Mouse (Mus musculus): ENCODE measurements around the gene Atp8a1. TPM values are rescaled to one million over a fixed set of nuclear protein-coding genes. Genes with fewer than 3 reads are reported as not detected.

The Atp8a1 gene
- polyA plus RNA-seq, 1 experiment from 2014 or later = 26.9 TPM

- Histone ChIP-seq H3K36me3 (ENCODE audit: control insufficient read depth, insufficient read depth, low read length) (no peaks in the 10 kb centered on the region), H3K4me1 (ENCODE audit: control insufficient read depth, insufficient read depth, low read length) (peaks cover 10% of the 10 kb centered on the region; the same call in 1 of the 2 replicates), H3K9me3 (ENCODE audit: control insufficient read depth, low read length) (no peaks in the 10 kb centered on the region), H3K27ac (ENCODE audit: low read depth, low read length) (no peak overlapping the region), H3K27me3 (ENCODE audit: control insufficient read depth, insufficient read depth, low read length) (0 out of 2 replicates have a peak, but pooled peaks cover 3% of the 10 kb centered on the region), H3K9ac (ENCODE audit: low read length) (no peak overlapping the region), H3K4me3 (ENCODE audit: low read depth, low read length) (no peak overlapping the region), H3K4me2 (ENCODE audit: low read depth) (no peak overlapping the region)
- peak; percentile 51; the same call in 1 of the 2 replicates for ATAC-seq (ENCODE audit: insufficient read depth, low FRiP score, low TSS enrichment)
- 12% methylated on average over 13 of the region's 13 CpGs for WGBS
- peak; percentile 34 for DNase-seq (ENCODE audit: low spot score)
Observed at GRCm38 (mm10) chr5:67656821-67657259, 190.4 kb downstream of the Atp8a1 start.

GRCm38 (mm10) chr5:67655696-67656519, 191.3 kb downstream of the Atp8a1 start:
- Histone ChIP-seq H3K9me3 (ENCODE audit: control insufficient read depth, low read length) (no peaks in the 10 kb centered on the region), H3K27me3 (ENCODE audit: control insufficient read depth, insufficient read depth, low read length) (0 out of 2 replicates have a peak, but pooled peaks cover 3% of the 10 kb centered on the region), H3K4me2 (ENCODE audit: low read depth) (no peak overlapping the region), H3K9ac (ENCODE audit: low read length) (no peak overlapping the region), H3K4me1 (ENCODE audit: control insufficient read depth, insufficient read depth, low read length) (peaks cover 10% of the 10 kb centered on the region; the same call in 1 of the 2 replicates), H3K27ac (ENCODE audit: low read depth, low read length) (0 out of 2 replicates have a peak overlapping the region, but pooled peaks have one; percentile 35), H3K36me3 (ENCODE audit: control insufficient read depth, insufficient read depth, low read length) (no peaks in the 10 kb centered on the region), H3K4me3 (ENCODE audit: low read depth, low read length) (no peak overlapping the region)
- ATAC-seq (ENCODE audit: insufficient read depth, low FRiP score, low TSS enrichment) = no peak
- DNase-seq (ENCODE audit: low spot score) = no peak
- whole genome bisulfite sequencing = 32% methylated on average over 14 of the region's 14 CpGs

DNA sequence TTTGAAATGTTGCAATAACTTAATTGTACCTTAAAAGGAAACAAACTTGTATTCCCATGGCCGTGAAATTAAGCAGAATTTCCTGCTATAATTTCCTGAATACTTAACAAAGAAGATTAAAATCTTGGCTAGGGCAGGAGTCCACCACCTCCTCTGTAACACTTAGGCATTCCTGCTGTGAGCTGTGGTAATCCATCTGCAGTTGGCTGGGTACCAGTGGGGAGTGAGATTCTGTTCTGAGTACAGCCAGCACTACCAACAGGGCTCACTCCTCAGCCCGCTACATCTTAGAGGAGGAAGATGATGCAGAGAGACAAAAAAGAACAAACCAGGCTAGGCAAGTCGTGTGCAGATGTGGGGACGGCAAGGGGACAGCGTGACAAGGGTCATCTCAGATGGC, 192.7 kb downstream of the Atp8a1 start:
- Histone ChIP-seq H3K27ac (ENCODE audit: low read depth, low read length) (no peak overlapping the region), H3K9ac (ENCODE audit: low read length) (no peak overlapping the region), H3K4me1 (ENCODE audit: control insufficient read depth, insufficient read depth, low read length) (peaks cover 10% of the 10 kb centered on the region; the same call in 1 of the 2 replicates), H3K4me3 (ENCODE audit: low read depth, low read length) (no peak overlapping the region), H3K4me2 (ENCODE audit: low read depth) (no peak overlapping the region), H3K27me3 (ENCODE audit: control insufficient read depth, insufficient read depth, low read length) (no peaks in the 10 kb centered on the region), H3K9me3 (ENCODE audit: control insufficient read depth, low read length) (no peaks in the 10 kb centered on the region), H3K36me3 (ENCODE audit: control insufficient read depth, insufficient read depth, low read length) (no peaks in the 10 kb centered on the region)
- ATAC-seq (ENCODE audit: insufficient read depth, low FRiP score, low TSS enrichment) (no peak), DNase-seq (ENCODE audit: low spot score) (no peak)
- WGBS = 72% methylated on average over 5 of the region's 5 CpGs

GRCm38 (mm10) chr5:67653543-67653942, 193.7 kb downstream of the Atp8a1 start:
- Histone ChIP-seq H3K9me3 (ENCODE audit: control insufficient read depth, low read length) (no peaks in the 10 kb centered on the region), H3K9ac (ENCODE audit: low read length) (no peak overlapping the region), H3K4me2 (ENCODE audit: low read depth) (no peak overlapping the region), H3K27me3 (ENCODE audit: control insufficient read depth, insufficient read depth, low read length) (no peaks in the 10 kb centered on the region), H3K4me1 (ENCODE audit: control insufficient read depth, insufficient read depth, low read length) (peaks cover 10% of the 10 kb centered on the region; the same call in 1 of the 2 replicates), H3K27ac (ENCODE audit: low read depth, low read length) (no peak overlapping the region), H3K36me3 (ENCODE audit: control insufficient read depth, insufficient read depth, low read length) (no peaks in the 10 kb centered on the region), H3K4me3 (ENCODE audit: low read depth, low read length) (no peak overlapping the region)
- ATAC-seq (ENCODE audit: insufficient read depth, low FRiP score, low TSS enrichment) (no peak), DNase-seq (ENCODE audit: low spot score) (no peak)
- WGBS = 95% methylated on average over 3 of the region's 3 CpGs

DNA sequence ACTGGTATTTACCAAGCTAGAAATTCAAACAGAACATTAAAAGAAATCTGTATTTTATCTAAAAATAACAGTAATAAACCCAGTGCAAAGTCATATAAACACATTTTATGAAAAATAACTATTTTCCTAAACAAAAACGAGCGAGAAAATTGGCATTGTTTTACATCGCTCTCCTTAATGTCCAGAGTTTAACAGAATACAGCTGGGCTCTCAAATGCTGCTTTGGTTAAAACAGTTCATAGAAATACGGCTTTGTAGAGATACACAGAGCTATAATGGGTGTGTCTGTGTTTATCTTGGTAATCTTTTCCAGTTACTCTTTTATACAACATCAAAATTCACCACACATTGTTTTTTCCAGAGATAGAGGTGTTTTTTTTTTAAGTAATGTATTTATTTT, 194.8 kb downstream of the Atp8a1 start:
- H3K9me3 ChIP-seq (ENCODE audit: control insufficient read depth, low read length) = no peaks in the 10 kb centered on the region
- whole genome bisulfite sequencing = 90% methylated on average over 4 of the region's 4 CpGs
- 0 out of 2 replicates have a peak, but pooled peaks cover 2% of the 10 kb centered on the region for H3K36me3 ChIP-seq (ENCODE audit: control insufficient read depth, insufficient read depth, low read length)
- DNase-seq (ENCODE audit: low spot score) = no peak
- no peak overlapping the region for H3K9ac ChIP-seq (ENCODE audit: low read length)
- no peak overlapping the region for H3K27ac ChIP-seq (ENCODE audit: low read depth, low read length)
- no peaks in the 10 kb centered on the region for H3K27me3 ChIP-seq (ENCODE audit: control insufficient read depth, insufficient read depth, low read length)
- no peak overlapping the region for H3K4me2 ChIP-seq (ENCODE audit: low read depth)
- H3K4me3 ChIP-seq (ENCODE audit: low read depth, low read length) = no peak overlapping the region
- no peak for ATAC-seq (ENCODE audit: insufficient read depth, low FRiP score, low TSS enrichment)
- H3K4me1 ChIP-seq (ENCODE audit: control insufficient read depth, insufficient read depth, low read length) = peaks cover 10% of the 10 kb centered on the region; the same call in 1 of the 2 replicates

DNA sequence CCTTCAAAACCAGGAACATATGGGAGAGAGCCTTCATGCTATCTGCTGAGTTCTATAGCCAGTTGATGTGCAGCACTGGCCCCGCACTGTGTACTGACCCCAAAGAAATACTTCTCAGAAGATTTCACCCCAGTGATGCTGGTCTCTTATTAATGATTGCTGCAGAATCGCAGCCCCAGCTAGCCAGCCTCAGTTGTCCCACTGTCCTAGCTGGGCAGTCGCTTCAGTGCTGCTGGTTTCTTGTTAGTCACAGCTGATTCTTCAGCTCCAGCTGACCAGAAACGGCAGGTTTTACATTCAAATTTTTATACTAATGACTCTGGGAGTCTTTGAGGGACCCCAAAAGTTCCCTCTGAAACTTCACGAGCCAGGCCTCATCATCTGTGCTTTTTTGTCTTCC, 197.2 kb downstream of the Atp8a1 start:
- ATAC-seq (ENCODE audit: insufficient read depth, low FRiP score, low TSS enrichment) (no peak), DNase-seq (ENCODE audit: low spot score) (no peak)
- Histone ChIP-seq H3K4me3 (ENCODE audit: low read depth, low read length) (no peak overlapping the region), H3K9ac (ENCODE audit: low read length) (no peak overlapping the region), H3K36me3 (ENCODE audit: control insufficient read depth, insufficient read depth, low read length) (0 out of 2 replicates have a peak, but pooled peaks cover 2% of the 10 kb centered on the region), H3K27ac (ENCODE audit: low read depth, low read length) (no peak overlapping the region), H3K4me1 (ENCODE audit: control insufficient read depth, insufficient read depth, low read length) (no peaks in the 10 kb centered on the region), H3K4me2 (ENCODE audit: low read depth) (no peak overlapping the region), H3K9me3 (ENCODE audit: control insufficient read depth, low read length) (no peaks in the 10 kb centered on the region), H3K27me3 (ENCODE audit: control insufficient read depth, insufficient read depth, low read length) (no peaks in the 10 kb centered on the region)
- 94% methylated on average over 5 of the region's 5 CpGs for WGBS

GRCm38 (mm10) chr5:67649156-67649555, 198.1 kb downstream of the Atp8a1 start:
- Histone ChIP-seq H3K4me2 (ENCODE audit: low read depth) (no peak overlapping the region), H3K27ac (ENCODE audit: low read depth, low read length) (no peak overlapping the region), H3K9me3 (ENCODE audit: control insufficient read depth, low read length) (no peaks in the 10 kb centered on the region), H3K4me3 (ENCODE audit: low read depth, low read length) (no peak overlapping the region), H3K27me3 (ENCODE audit: control insufficient read depth, insufficient read depth, low read length) (no peaks in the 10 kb centered on the region), H3K4me1 (ENCODE audit: control insufficient read depth, insufficient read depth, low read length) (no peaks in the 10 kb centered on the region), H3K9ac (ENCODE audit: low read length) (no peak overlapping the region), H3K36me3 (ENCODE audit: control insufficient read depth, insufficient read depth, low read length) (0 out of 2 replicates have a peak, but pooled peaks cover 2% of the 10 kb centered on the region)
- no peak for DNase-seq (ENCODE audit: low spot score)
- WGBS = 95% methylated on average over 4 of the region's 4 CpGs
- ATAC-seq (ENCODE audit: insufficient read depth, low FRiP score, low TSS enrichment) = no peak

GRCm38 (mm10) chr5:67647568-67647967, 199.7 kb downstream of the Atp8a1 start:
- Histone ChIP-seq H3K27me3 (ENCODE audit: control insufficient read depth, insufficient read depth, low read length) (no peaks in the 10 kb centered on the region), H3K36me3 (ENCODE audit: control insufficient read depth, insufficient read depth, low read length) (0 out of 2 replicates have a peak, but pooled peaks cover 2% of the 10 kb centered on the region), H3K4me1 (ENCODE audit: control insufficient read depth, insufficient read depth, low read length) (no peaks in the 10 kb centered on the region), H3K4me3 (ENCODE audit: low read depth, low read length) (no peak overlapping the region), H3K9me3 (ENCODE audit: control insufficient read depth, low read length) (no peaks in the 10 kb centered on the region), H3K9ac (ENCODE audit: low read length) (no peak overlapping the region), H3K27ac (ENCODE audit: low read depth, low read length) (no peak overlapping the region), H3K4me2 (ENCODE audit: low read depth) (no peak overlapping the region)
- WGBS = 80% methylated on average over 21 of the region's 21 CpGs
- ATAC-seq (ENCODE audit: insufficient read depth, low FRiP score, low TSS enrichment) (no peak), DNase-seq (ENCODE audit: low spot score) (no peak)

All from neural tube, embryonic 11.5 days (tissue).